Mouse (Mus musculus) cortical plate, adult 2 months (tissue): Measurements from ENCODE around the gene Slc39a11.

Source experiments
- CTCF ChIP-seq: fragments of 200-500 bp; IDR thresholded peaks from 2 replicates; pipeline ENCODE4 v1.5.1; 2011; ENCODE audit warnings: mild to moderate bottlenecking, control low read depth, low read length; ENCODE audit not compliant: insufficient read depth; ENCODE audit errors: extremely low read depth
- POLR2A ChIP-seq: fragments of 200-500 bp; IDR thresholded peaks from 2 replicates; pipeline ENCODE4 v1.6.1; 2011; ENCODE audit warnings: mild to moderate bottlenecking, low read length, control low read depth; ENCODE audit not compliant: insufficient read depth; ENCODE audit errors: extremely low read depth

DNA sequence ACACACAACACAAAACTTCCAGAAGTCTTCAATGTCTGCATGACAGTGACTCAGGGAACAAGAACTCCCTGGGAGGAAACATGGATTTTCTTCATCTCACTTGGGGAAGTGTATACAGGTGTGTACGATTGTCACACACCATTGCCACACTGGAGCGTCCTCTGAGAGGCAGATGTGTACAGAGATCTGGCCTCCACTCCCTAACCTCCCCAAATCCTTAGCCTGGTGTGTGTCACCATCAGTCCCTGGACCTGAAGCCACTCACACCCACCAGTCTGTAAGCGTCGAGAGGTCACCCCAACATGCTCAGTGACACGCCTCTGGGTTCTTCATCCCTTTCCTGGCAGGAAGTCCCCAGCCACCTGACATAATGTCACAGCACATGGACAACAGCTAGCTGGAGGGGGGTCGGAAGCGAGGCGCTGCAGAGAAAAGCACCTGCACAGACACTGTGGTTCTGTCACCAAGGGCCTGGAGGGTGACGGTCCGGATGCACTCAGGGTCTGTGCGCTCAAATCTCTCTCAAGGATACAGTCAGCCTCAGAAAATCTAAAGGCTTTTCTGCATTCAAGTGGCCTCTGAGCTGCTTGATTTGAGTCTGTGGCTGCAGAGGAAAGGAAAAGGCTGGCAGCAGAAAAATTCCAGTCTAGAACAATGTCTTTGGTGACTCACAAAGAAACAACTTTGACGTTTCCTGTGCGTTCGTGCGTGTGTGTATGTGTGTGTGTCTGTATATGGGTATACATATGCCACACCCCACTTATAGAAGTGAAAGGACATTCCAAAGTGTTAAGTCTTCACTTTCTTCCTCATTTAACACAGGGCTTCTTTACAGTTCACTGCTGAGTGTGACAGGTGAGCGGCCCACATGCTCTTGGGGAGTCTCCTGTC is 113.3 kb downstream of the Slc39a11 start:
- TF ChIP-seq CTCF (no peak), POLR2A (no peak)
